In genomic region chr12:80210791-80211612, GRCm38 (mm10) we compare ENCODE assay signal across 12 mouse cellular contexts. TPM values are rescaled to one million over a fixed set of nuclear protein-coding genes. Genes with fewer than 3 reads are reported as not detected.
DNase-seq lines count a peak whose midpoint lies in the region; ATAC-seq and TF ChIP-seq lines count a peak whose summit lies in the region.
"Had no signal": no experiment of that assay in that cellular context is flagged by ENCODE, and none has a peak within 500 bp of the region (broad histone marks: within the 10 kb centered on the region; RNA-seq: fewer than 3 reads in every experiment).

No protein-coding gene starts in this region.

- no peak overlapping the region for H3K4me3 ChIP-seq in heart, embryonic 10.5 days
- no peak overlapping the region for H3K4me3 ChIP-seq in liver, postnatal 0 days (ENCODE audit: low read depth, low read length)
- H3K4me3 ChIP-seq in embryonic facial prominence, embryonic 10.5 days: no peak overlapping the region
- peak overlapping the region; percentile 69 for H3K4me3 ChIP-seq in megakaryocyte, embryonic 14.5 days (replicated peaks)
- H3K4me3 ChIP-seq in hindbrain, embryonic 13.5 days: no peak overlapping the region
- H3K4me3 ChIP-seq: forebrain, embryonic 12.5 days had no signal

- no peak for TF ChIP-seq EP300 in liver, postnatal 0 days (IDR thresholded peaks at IDR 0.05; ENCODE audit: low read depth)

- H3K36me3 ChIP-seq in heart, embryonic 10.5 days: peaks cover 41% of the 10 kb centered on the region
- peaks cover 2% of the 10 kb centered on the region; the same call in 1 of the 2 replicates for H3K36me3 ChIP-seq in liver, postnatal 0 days (replicated peaks; ENCODE audit: insufficient read depth, low read length)
- H3K36me3 ChIP-seq in embryonic facial prominence, embryonic 10.5 days (replicated peaks): peaks cover 36% of the 10 kb centered on the region
- H3K36me3 ChIP-seq in megakaryocyte, embryonic 14.5 days (replicated peaks; ENCODE audit: low read length): peaks cover 56% of the 10 kb centered on the region
- H3K36me3 ChIP-seq in hindbrain, embryonic 13.5 days: no peaks in the 10 kb centered on the region

- no peak for DNase-seq in heart, embryonic 10.5 days (ENCODE audit: low spot score)
- no peak for DNase-seq in heart, postnatal 14 days
- no peak for DNase-seq in liver, postnatal 0 days
- no peak for DNase-seq in liver
- no peak for DNase-seq in embryonic facial prominence, embryonic 10.5 days (ENCODE audit: low spot score)
- no peak for DNase-seq in layer of hippocampus, postnatal 14 days (ENCODE audit: low spot score in 2 of 2)
- DNase-seq: B cell, adult 2 months; cerebellum, adult 8-10 months; kidney, adult 11 months had no signal

- peak overlapping the region; percentile 89 for H3K27ac ChIP-seq in heart, embryonic 10.5 days
- peak overlapping the region; percentile 61 for H3K27ac ChIP-seq in liver, postnatal 0 days (ENCODE audit: low read depth)
- H3K27ac ChIP-seq in embryonic facial prominence, embryonic 10.5 days (replicated peaks): peak overlapping the region; percentile 54; the same call in 1 of the 2 replicates
- no peak overlapping the region for H3K27ac ChIP-seq in hindbrain, embryonic 13.5 days
- H3K27ac ChIP-seq: forebrain, embryonic 12.5 days had no signal

- no peaks in the 10 kb centered on the region for H3K9me3 ChIP-seq in heart, embryonic 10.5 days
- H3K9me3 ChIP-seq in liver, postnatal 0 days (ENCODE audit: low read length): no peaks in the 10 kb centered on the region
- no peaks in the 10 kb centered on the region for H3K9me3 ChIP-seq in embryonic facial prominence, embryonic 10.5 days
- no peaks in the 10 kb centered on the region for H3K9me3 ChIP-seq in megakaryocyte, embryonic 14.5 days
- no peaks in the 10 kb centered on the region for H3K9me3 ChIP-seq in hindbrain, embryonic 13.5 days
- H3K9me3 ChIP-seq: forebrain, embryonic 12.5 days had no signal

- ATAC-seq in liver, postnatal 0 days: peak; percentile 15; the same call in 1 of the 2 replicates
- ATAC-seq in hindbrain, embryonic 13.5 days (ENCODE audit: low FRiP score): no peak

- H3K4me1 ChIP-seq in heart, embryonic 10.5 days: peaks cover 80% of the 10 kb centered on the region
- H3K4me1 ChIP-seq in liver, postnatal 0 days (ENCODE audit: insufficient read depth): peaks cover 46% of the 10 kb centered on the region
- peaks cover 70% of the 10 kb centered on the region for H3K4me1 ChIP-seq in embryonic facial prominence, embryonic 10.5 days
- peaks cover 85% of the 10 kb centered on the region for H3K4me1 ChIP-seq in megakaryocyte, embryonic 14.5 days
- peaks cover 14% of the 10 kb centered on the region; the same call in 1 of the 2 replicates for H3K4me1 ChIP-seq in hindbrain, embryonic 13.5 days (replicated peaks)
- H3K4me1 ChIP-seq: forebrain, embryonic 12.5 days had no signal

- H3K4me2 ChIP-seq in liver, postnatal 0 days (ENCODE audit: low read depth, low read length): 0 out of 2 replicates have a peak overlapping the region, but pooled peaks have one; percentile 1
- H3K4me2 ChIP-seq in hindbrain, embryonic 13.5 days: no peak overlapping the region
- H3K4me2 ChIP-seq: forebrain, embryonic 12.5 days had no signal

- TF ChIP-seq CTCF in liver, postnatal 0 days (IDR thresholded peaks at IDR 0.05; ENCODE audit: low read depth): no peak

- intact Hi-C loops in heart, postnatal 14 days (cut with DNase I): loop anchor here (5.0 kb wide), 1 partner anchor 36 kb away; no protein-coding TSS in a partner anchor

- WGBS in heart, embryonic 10.5 days: 44% methylated on average over 4 of the region's 4 CpGs
- 28% methylated on average over 4 of the region's 4 CpGs for WGBS in liver, postnatal 0 days (ENCODE audit: insufficient replicate concordance)
- WGBS in embryonic facial prominence, embryonic 10.5 days: 69% methylated on average over 4 of the region's 4 CpGs
- WGBS in hindbrain, embryonic 13.5 days: 75% methylated on average over 4 of the region's 4 CpGs

- no peak overlapping the region for H3K9ac ChIP-seq in liver, postnatal 0 days (replicated peaks)
- no peak overlapping the region for H3K9ac ChIP-seq in hindbrain, embryonic 13.5 days
- H3K9ac ChIP-seq: forebrain, embryonic 12.5 days had no signal

- no peaks in the 10 kb centered on the region for H3K27me3 ChIP-seq in heart, embryonic 10.5 days (ENCODE audit: insufficient read depth, poor library complexity, severe bottlenecking)
- H3K27me3 ChIP-seq in liver, postnatal 0 days (ENCODE audit: insufficient read depth, low read length): no peaks in the 10 kb centered on the region
- no peaks in the 10 kb centered on the region for H3K27me3 ChIP-seq in embryonic facial prominence, embryonic 10.5 days (replicated peaks; ENCODE audit: low read depth, poor library complexity, severe bottlenecking)
- H3K27me3 ChIP-seq in megakaryocyte, embryonic 14.5 days (replicated peaks): no peaks in the 10 kb centered on the region
- no peaks in the 10 kb centered on the region for H3K27me3 ChIP-seq in hindbrain, embryonic 13.5 days
- H3K27me3 ChIP-seq: forebrain, embryonic 12.5 days had no signal

RNA-seq across cellular contexts. Expression of gene Actn1, which starts 49.2 kb away (rescaled TPM):
- 62.6 and 67.8 TPM in 2 replicates for polyA plus RNA-seq in heart, embryonic 10.5 days (2016; fragmentation: Nextera tagmentation; extraction: Ambion mirVana)
- 10 to 100 TPM; 49.7 to 51.0 TPM for total RNA-seq in heart, postnatal 14 days (2021)
- 7.7 and 8.4 TPM in 2 replicates for polyA plus RNA-seq in liver, postnatal 0 days (2015; fragmentation: Nextera tagmentation; extraction: Ambion mirVana)
- 38.2 and 39.3 TPM in 2 replicates for polyA plus RNA-seq in embryonic facial prominence, embryonic 10.5 days (2016; fragmentation: Nextera tagmentation; extraction: Ambion mirVana)
- 408 and 519 TPM in 2 replicates for polyA plus RNA-seq in megakaryocyte, embryonic 14.5 days (2012; ENCODE audit: insufficient read depth, low replicate concordance)
- 10 to 100 TPM; 86.0 to 91.2 TPM for total RNA-seq in layer of hippocampus, postnatal 14 days (2021)
- polyA plus RNA-seq in hindbrain, embryonic 13.5 days (2015; fragmentation: Nextera tagmentation; extraction: Ambion mirVana): 7.0 TPM in 2 replicates
